Mouse (Mus musculus) neural tube, embryonic 11.5 days (tissue): ENCODE measurements around the gene Fcgr1. TPM values are rescaled to one million over a fixed set of nuclear protein-coding genes. Genes with fewer than 3 reads are reported as not detected.
"Not testable (repeated sequence)": the region's sequence is repeated elsewhere in the genome, so short reads cannot be mapped to it uniquely, and the experiment has no call there.

ENCODE experiments used
- ATAC-seq: fragments of 200-750 bp; cut with Nextera tagmentation; 2 replicates; pipeline ENCODE4 v1.8.0; 2017; ENCODE audit warnings: moderate number of reproducible peaks, mild to moderate bottlenecking, moderate TSS enrichment, moderate library complexity; ENCODE audit not compliant: insufficient read depth, low FRiP score, low TSS enrichment
- DNase-seq: peaks from one replicate; pipeline ENCODE4 v3.0.0-alpha.2; 2015; ENCODE audit warnings: low spot score
- H3K27ac ChIP-seq: fragments of 300-500 bp; sonication (generic); 2 replicates; pipeline ENCODE4 v1.5.1; 2014; ENCODE audit warnings: low read depth, mild to moderate bottlenecking, low read length
- H3K27me3 ChIP-seq: fragments of 300-500 bp; sonication (generic); 2 replicates; pipeline ENCODE4 v1.6.1; 2014; ENCODE audit warnings: mild to moderate bottlenecking, low read length, mixed read lengths; ENCODE audit not compliant: control insufficient read depth, insufficient read depth
- H3K36me3 ChIP-seq: fragments of 300-500 bp; sonication (generic); 2 replicates; pipeline ENCODE4 v1.6.1; 2014; ENCODE audit warnings: mild to moderate bottlenecking, low read length, moderate library complexity, mixed read lengths; ENCODE audit not compliant: control insufficient read depth, insufficient read depth
- H3K4me1 ChIP-seq: fragments of 300-500 bp; sonication (generic); 2 replicates; pipeline ENCODE4 v1.6.1; 2014; ENCODE audit warnings: low read length, mixed read lengths; ENCODE audit not compliant: control insufficient read depth, insufficient read depth
- H3K4me2 ChIP-seq: fragments of 300-500 bp; sonication (generic); 2 replicates; pipeline ENCODE4 v1.6.1; 2014; ENCODE audit warnings: low read depth, mild to moderate bottlenecking, moderate library complexity
- H3K4me3 ChIP-seq: fragments of 300-500 bp; sonication (generic); 2 replicates; pipeline ENCODE4 v1.5.1; 2014; ENCODE audit warnings: low read depth, low read length
- H3K9ac ChIP-seq: fragments of 300-500 bp; sonication (generic); 2 replicates; pipeline ENCODE4 v1.6.1; 2014; ENCODE audit warnings: mild to moderate bottlenecking, low read length
- H3K9me3 ChIP-seq: fragments of 300-500 bp; sonication (generic); 2 replicates; pipeline ENCODE4 v1.6.1; 2016; ENCODE audit warnings: low read length; ENCODE audit not compliant: control insufficient read depth
- WGBS: fragments of 180-500 bp; shearing (Covaris S2); extraction: QIAGEN DNeasy Blood & Tissue Kit; methylation state at CpG from one replicate; pipeline ENCODE4 v1.1.7; 2014; 5-methylcytosine and 5-hydroxymethylcytosine counted together
- polyA plus RNA-seq: library from polyadenylated mRNA; unstranded; fragments of >200 nt; fragmentation: Nextera tagmentation; extraction: Ambion mirVana; gene quantifications from 2 replicates; pipeline ENCODE4 v1.2.1, GENCODE M21; 2014

The Fcgr1 gene
- polyA plus RNA-seq, 1 experiment from 2014 or later = 2.5 TPM

DNA sequence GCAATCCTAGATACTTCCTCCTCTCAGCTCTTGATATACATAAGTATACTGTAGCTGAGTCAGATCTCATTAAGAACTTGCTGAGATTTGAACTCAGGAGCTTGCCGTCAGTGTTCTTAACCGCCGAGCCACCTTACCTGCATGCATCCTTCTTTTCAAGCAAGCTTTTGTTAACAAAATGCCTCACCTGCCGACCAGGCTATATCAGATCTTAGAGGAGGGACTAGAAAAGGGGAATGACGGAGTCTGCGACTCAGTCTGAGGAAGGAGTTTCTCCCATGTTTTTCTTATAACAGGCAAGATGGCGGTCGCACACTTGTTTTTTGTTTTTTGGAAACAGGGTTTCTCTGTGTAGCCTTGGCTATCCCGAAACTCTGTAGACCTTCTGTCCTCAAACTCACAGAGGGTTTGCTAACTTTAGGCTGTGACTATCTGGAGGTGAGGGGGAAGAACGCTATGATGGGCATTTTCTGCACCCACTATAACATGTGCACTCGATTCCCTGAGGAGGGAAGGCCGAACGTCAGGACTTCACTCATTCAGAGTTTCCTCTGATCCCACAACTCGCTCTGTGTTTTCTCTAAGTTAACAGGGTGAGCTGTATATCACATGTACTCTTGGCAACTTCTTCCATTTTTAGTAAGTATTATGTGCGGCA, 35.1 kb upstream of the Fcgr1 start:
- H3K27me3 ChIP-seq = peaks cover 39% of the 10 kb centered on the region
- ATAC-seq (no peak), DNase-seq (peak; percentile 25)
- no peaks in the 10 kb centered on the region for H3K9me3 ChIP-seq
- no peak overlapping the region for H3K9ac ChIP-seq
- no peak overlapping the region for H3K27ac ChIP-seq
- H3K4me3 ChIP-seq = no peak overlapping the region; the same call in 1 of the 2 replicates
- peak overlapping the region; percentile 54 for H3K4me2 ChIP-seq
- no peaks in the 10 kb centered on the region for H3K36me3 ChIP-seq
- 18% methylated on average over 15 of the region's 15 CpGs for WGBS
- no peaks in the 10 kb centered on the region for H3K4me1 ChIP-seq

DNA sequence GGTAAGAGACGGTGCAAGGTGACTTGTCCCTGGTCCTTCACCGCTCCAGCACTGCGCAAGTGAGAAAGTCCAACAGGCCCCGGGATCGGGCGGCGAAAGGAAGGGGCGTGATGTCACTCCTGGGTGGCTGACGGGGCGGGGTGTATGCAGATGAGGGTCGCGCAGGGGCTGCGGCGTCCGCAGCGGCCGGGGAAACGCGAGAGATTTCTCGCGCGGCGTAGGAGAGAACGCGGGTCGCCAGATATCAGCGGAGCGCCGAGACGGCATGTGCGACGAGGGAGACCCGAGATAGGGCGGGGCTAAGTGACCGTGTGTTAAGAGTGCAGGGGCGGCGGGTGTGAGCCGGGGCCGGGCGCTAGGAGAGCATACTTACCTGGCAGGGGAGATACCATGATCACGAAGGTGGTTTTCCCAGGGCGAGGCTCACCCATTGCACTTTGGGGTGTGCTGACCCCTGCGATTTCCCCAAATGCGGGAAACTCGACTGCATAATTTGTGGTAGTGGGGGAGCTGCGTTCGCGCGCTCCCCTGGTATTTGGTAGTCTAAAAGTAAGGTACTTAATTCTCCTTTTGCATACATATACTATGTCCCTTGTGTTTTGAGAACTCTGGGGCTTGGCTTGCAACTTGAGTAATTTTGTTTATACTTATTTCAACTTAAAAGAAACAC, 34.4 kb upstream of the Fcgr1 start:
- Histone ChIP-seq H3K4me3 (peak overlapping the region; percentile 34), H3K9ac (peak overlapping the region; percentile 41; the same call in 1 of the 2 replicates), H3K4me2 (peak overlapping the region; percentile 54), H3K27me3 (peaks cover 34% of the 10 kb centered on the region)
- DNase-seq (peak; percentile 58), ATAC-seq (peak; percentile 92)
- not testable (repeated sequence) for H3K9me3 ChIP-seq, H3K4me1 ChIP-seq, H3K27ac ChIP-seq, H3K36me3 ChIP-seq
- under 1% methylated on average over 39 of the region's 49 CpGs for WGBS

DNA sequence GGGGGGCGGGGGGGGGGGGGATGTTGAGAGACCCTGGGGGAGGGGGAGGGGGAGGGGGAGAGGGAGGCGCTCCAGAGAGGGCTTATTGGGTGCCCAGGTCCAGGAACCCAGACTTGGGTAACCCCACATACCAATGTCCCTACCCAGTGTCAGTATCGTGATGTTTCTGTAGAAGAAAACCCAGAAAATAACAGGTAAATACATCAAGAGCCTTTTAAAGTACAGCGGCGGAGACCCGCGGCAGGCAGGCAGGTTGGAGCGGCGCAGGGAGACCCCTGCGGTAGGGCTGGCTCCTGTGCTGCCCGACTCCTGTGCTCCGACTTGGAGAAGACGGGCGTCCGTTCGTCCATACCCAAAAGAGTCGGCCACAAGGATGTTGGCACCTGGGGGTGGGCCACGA, 33.9 kb upstream of the Fcgr1 start:
- H3K27ac ChIP-seq = no peak overlapping the region
- peak; percentile 64 for ATAC-seq
- DNase-seq = peak; percentile 29
- peaks cover 28% of the 10 kb centered on the region for H3K27me3 ChIP-seq
- no peaks in the 10 kb centered on the region for H3K4me1 ChIP-seq
- WGBS = under 1% methylated on average over 11 of the region's 18 CpGs
- H3K36me3 ChIP-seq = no peaks in the 10 kb centered on the region
- H3K4me3 ChIP-seq = peak overlapping the region; percentile 34
- peak overlapping the region; percentile 54 for H3K4me2 ChIP-seq
- no peak overlapping the region for H3K9ac ChIP-seq
- H3K9me3 ChIP-seq = no peaks in the 10 kb centered on the region

GRCm38 (mm10) chr3:96327131-96327530, 33.4 kb upstream of the Fcgr1 start:
- Histone ChIP-seq H3K4me2 (peak overlapping the region; percentile 8; the same call in 1 of the 2 replicates), H3K36me3 (no peaks in the 10 kb centered on the region), H3K27me3 (peaks cover 26% of the 10 kb centered on the region), H3K9me3 (no peaks in the 10 kb centered on the region), H3K4me3 (no peak overlapping the region), H3K9ac (no peak overlapping the region), H3K27ac (no peak overlapping the region), H3K4me1 (no peaks in the 10 kb centered on the region)
- WGBS = 2% methylated on average over 6 of the region's 6 CpGs
- DNase-seq (peak; percentile 42), ATAC-seq (no peak)

DNA sequence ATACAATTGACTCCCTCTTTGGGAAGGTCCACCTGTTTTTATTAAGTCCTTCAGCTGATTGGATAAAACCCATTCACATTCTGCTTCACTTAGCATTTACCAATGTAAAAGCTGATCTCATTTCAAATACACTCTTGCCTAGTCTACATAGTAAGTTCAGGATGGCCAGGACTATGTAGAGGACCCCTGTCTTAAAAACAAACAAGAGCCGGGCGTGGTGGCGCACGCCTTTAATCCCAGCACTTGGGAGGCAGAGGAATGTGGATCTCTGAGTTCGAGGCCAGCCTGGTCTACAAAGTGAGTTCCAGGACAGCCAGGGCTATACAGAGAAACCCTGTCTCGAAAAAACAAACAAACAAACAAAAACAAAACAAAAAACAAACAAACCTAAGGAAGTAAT, 30.0 kb upstream of the Fcgr1 start:
- not testable (repeated sequence) for H3K4me1 ChIP-seq, H3K36me3 ChIP-seq, ATAC-seq, H3K9me3 ChIP-seq, H3K27me3 ChIP-seq, DNase-seq, H3K27ac ChIP-seq, H3K9ac ChIP-seq, H3K4me3 ChIP-seq, H3K4me2 ChIP-seq
- 67% methylated on average over 6 of the region's 6 CpGs for WGBS

GRCm38 (mm10) chr3:96322609-96323008, 28.8 kb upstream of the Fcgr1 start:
- Histone ChIP-seq H3K36me3 (no peaks in the 10 kb centered on the region), H3K4me2 (no peak overlapping the region), H3K9ac (no peak overlapping the region), H3K9me3 (no peaks in the 10 kb centered on the region), H3K27me3 (0 out of 2 replicates have a peak, but pooled peaks cover 5% of the 10 kb centered on the region), H3K4me1 (no peaks in the 10 kb centered on the region), H3K4me3 (no peak overlapping the region), H3K27ac (no peak overlapping the region)
- no peak for ATAC-seq
- no peak for DNase-seq
- 16% methylated on average over 10 of the region's 10 CpGs for WGBS

DNA sequence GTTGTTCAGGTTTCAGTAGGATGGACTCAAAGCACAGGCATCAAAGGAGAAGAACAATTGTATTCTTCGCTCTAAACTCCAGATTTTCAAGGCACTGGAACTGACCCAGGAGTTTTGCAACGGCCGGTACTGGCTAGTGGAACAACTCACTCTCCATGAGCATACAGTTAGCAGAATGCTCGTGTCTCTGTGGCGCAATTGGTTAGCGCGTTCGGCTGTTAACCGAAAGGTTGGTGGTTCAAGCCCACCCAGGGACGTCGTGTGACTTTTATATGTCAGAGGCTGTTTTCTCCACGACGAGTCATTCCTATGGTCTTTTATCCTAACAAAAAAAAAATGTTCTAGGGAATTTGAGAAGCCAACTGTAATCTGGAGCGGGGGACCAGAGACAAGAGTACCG, 28.1 kb upstream of the Fcgr1 start:
- 17% methylated on average over 15 of the region's 15 CpGs for WGBS
- Histone ChIP-seq H3K4me2 (no peak overlapping the region), H3K27ac (no peak overlapping the region), H3K9ac (no peak overlapping the region), H3K4me1 (no peaks in the 10 kb centered on the region), H3K9me3 (no peaks in the 10 kb centered on the region), H3K27me3 (0 out of 2 replicates have a peak, but pooled peaks cover 5% of the 10 kb centered on the region), H3K4me3 (no peak overlapping the region), H3K36me3 (no peaks in the 10 kb centered on the region)
- DNase-seq (no peak), ATAC-seq (no peak)

DNA sequence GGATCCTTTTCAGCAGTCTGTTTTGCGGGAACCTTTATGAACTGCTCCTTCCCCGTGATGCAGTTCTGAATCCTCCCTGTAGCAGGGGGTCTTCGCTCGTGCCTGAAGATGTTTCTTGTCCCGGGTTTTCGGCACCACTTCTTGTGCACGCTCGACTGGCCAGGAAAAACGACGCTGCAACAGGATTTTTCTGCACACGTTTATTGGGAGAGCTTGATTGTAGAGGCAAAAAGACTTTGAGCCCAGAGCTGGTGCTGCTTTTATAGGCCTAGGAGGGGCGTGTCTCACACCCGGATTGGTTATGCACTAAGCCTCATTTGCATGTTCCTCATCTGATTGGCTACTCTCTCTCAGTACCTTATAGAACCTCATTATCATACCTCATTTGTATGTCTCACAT, 26.2 kb upstream of the Fcgr1 start:
- ATAC-seq, H3K36me3 ChIP-seq, H3K4me2 ChIP-seq, H3K27me3 ChIP-seq, H3K27ac ChIP-seq, DNase-seq, H3K9me3 ChIP-seq, H3K4me1 ChIP-seq, H3K4me3 ChIP-seq, H3K9ac ChIP-seq: not testable (repeated sequence)
- 94% methylated on average over 11 of the region's 13 CpGs for WGBS
